Mouse (Mus musculus): ENCODE measurements at regions not wholly inside any gene's neighbourhood (a gene's known extent, or its start where the extent isn't known, plus 50 kb on each side); places are given as distances from the start of the nearest gene placed in this dataset.

GRCm38 (mm10) chr19:26466244-26466643 is 138.6 kb upstream of the Smarca2 start:
- TF ChIP-seq CTCF (IDR thresholded peaks at IDR 0.05; ENCODE audit: low read depth) = no peak
- no peak for TF ChIP-seq EP300 (IDR thresholded peaks at IDR 0.05; ENCODE audit: low read depth)

All from heart, postnatal 0 days (tissue).